Mouse (Mus musculus) 416B (cell line): Measurements from ENCODE around the gene Rfesd.
A peak's percentile ranks its signal among the peaks of the same experiment; 100 is the strongest.

ENCODE experiments used
- DNase-seq: peaks from one replicate; pipeline ENCODE4 v3.0.0; 2011; ENCODE audit warnings: low read depth

Gene Rfesd

GRCm38 (mm10) chr13:75981901-75982300, 36.6 kb downstream of the Rfesd start:
- DNase-seq: peak; percentile 68

- DNase-seq: no peak
These were observed 41.9 kb downstream of the Rfesd start for GRCm38 (mm10) chr13:75976649-75977048.

- no peak for DNase-seq
These were observed 42.3 kb downstream of the Rfesd start for GRCm38 (mm10) chr13:75976218-75976617.

- no peak for DNase-seq
These were observed 42.9 kb downstream of the Rfesd start for GRCm38 (mm10) chr13:75975629-75976028.

GRCm38 (mm10) chr13:75974481-75974880, 44.0 kb downstream of the Rfesd start:
- no peak for DNase-seq

GRCm38 (mm10) chr13:75966850-75967249, 51.7 kb downstream of the Rfesd start, which contains the start of gene Spata9:
Gene Spata9, plus strand, starts transcription at chr13:75967150.
- no peak for DNase-seq

GRCm38 (mm10) chr13:75955357-75955992, 63.0 kb downstream of the Rfesd start:
- DNase-seq: no peak
